Mouse (Mus musculus): ENCODE data around the gene Wrnip1.
A peak's percentile ranks its signal among the peaks of the same experiment; 100 is the strongest.
"Not testable (repeated sequence)": the region's sequence is repeated elsewhere in the genome, so short reads cannot be mapped to it uniquely, and the experiment has no call there.

Gene Wrnip1

GRCm38 (mm10) chr13:32852539-32852938, 50.7 kb downstream of the Wrnip1 start:
- peak; percentile 32 for DNase-seq (ENCODE audit: low spot score)

DNA sequence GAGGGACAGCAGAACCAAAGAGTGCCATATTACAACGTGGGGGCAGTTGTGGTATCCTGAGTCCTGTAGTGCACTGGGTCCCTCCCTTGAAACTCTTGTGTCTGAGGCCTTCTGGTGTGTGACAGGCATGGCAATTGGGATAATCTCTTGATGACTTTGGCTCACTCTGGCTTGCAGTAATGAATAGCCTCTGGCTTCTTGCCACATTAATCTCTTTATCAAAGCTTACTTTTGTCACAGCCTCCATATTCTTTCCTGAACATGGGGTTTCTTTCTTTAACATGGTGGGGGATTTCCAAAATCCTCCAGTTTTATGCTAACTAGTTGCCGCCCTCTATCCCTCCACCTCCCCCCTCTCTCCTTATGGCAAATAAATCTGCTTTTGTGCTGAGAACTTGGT, 51.2 kb downstream of the Wrnip1 start:
- no peak for DNase-seq (ENCODE audit: low spot score)

- no peak for DNase-seq (ENCODE audit: low spot score)
Measured at GRCm38 (mm10) chr13:32860821-32861220, 59.0 kb downstream of the Wrnip1 start.

- no peak for DNase-seq (ENCODE audit: low spot score)
Measured at GRCm38 (mm10) chr13:32863456-32863855, 61.6 kb downstream of the Wrnip1 start.

DNA sequence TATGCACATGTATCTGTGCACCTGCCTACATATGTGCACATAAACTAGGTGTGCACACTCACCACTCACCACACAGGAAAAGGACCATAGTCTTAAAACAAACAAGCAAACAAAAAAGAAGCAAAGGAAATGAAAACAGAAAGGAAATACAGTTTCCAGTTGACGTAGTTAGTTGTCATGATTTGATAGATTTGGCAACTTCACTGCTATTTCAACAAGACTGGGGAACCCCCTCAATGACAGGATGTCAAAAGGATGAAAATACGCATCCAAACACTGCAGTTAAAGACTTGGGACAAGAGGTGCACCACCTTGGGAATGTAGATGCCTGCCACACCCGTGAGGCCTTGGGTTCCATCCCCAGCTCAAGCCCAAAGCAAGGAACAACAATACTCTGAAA, 62.7 kb downstream of the Wrnip1 start:
- not testable (repeated sequence) for DNase-seq (ENCODE audit: low spot score)

- DNase-seq (ENCODE audit: low spot score), result no peak
Measured at GRCm38 (mm10) chr13:32865591-32865990, 63.8 kb downstream of the Wrnip1 start.

DNA sequence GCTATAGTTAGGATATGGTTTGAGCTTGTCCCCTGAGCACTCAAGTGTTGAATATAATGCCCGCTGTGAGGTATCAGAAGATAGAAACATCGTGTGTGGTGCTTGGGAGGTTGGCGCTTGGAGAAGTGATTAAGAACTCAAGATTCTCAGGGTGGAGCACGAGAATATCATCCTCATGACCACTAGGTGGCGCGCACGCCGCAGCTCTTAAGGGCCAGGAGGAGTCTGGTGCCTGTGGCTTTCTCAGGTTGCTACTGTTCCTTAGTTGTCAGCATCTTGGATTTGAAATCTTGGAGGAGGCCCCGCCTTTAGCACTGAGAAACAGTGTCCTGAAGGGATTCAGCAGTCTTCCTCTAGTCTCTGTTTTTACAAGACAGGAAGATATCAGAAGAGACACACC, 64.6 kb downstream of the Wrnip1 start:
- peak; percentile 34 for DNase-seq (ENCODE audit: low spot score)

GRCm38 (mm10) chr13:32867030-32867429, 65.2 kb downstream of the Wrnip1 start:
- no peak for DNase-seq (ENCODE audit: low spot score)

DNA sequence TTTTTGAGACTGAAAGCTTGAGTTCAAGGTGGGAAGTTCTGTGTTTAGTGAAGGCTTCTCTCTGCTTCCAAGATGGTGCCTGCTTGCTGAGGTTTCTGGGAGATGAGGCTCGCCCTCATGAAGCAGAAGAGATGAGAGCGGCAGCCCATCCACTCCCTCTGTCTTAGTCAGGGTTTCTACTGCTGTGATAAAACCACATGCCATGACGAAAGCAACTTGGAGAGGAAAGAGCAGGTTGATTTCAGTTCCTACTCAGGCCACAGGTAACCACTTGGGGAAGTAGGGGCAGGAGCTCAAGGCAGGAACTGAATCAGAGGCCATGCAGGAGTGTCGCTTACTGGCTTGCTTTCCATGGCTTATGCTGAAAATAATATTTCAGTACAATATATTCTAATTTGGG, 66.4 kb downstream of the Wrnip1 start:
- DNase-seq (ENCODE audit: low spot score), result not testable (repeated sequence)

- no peak for DNase-seq (ENCODE audit: low spot score)
Measured at GRCm38 (mm10) chr13:32868843-32869242, 67.0 kb downstream of the Wrnip1 start.

Data from yolk sac, embryonic 10.5 days (tissue).